Mouse (Mus musculus) ES-CJ7 (cell line): ENCODE measurements around the gene Hspb7.

Source experiments
- DNase-seq: peaks from one replicate; pipeline ENCODE4 v3.0.0; 2011; ENCODE audit warnings: low read depth, low spot score

Hspb7 gene

DNA sequence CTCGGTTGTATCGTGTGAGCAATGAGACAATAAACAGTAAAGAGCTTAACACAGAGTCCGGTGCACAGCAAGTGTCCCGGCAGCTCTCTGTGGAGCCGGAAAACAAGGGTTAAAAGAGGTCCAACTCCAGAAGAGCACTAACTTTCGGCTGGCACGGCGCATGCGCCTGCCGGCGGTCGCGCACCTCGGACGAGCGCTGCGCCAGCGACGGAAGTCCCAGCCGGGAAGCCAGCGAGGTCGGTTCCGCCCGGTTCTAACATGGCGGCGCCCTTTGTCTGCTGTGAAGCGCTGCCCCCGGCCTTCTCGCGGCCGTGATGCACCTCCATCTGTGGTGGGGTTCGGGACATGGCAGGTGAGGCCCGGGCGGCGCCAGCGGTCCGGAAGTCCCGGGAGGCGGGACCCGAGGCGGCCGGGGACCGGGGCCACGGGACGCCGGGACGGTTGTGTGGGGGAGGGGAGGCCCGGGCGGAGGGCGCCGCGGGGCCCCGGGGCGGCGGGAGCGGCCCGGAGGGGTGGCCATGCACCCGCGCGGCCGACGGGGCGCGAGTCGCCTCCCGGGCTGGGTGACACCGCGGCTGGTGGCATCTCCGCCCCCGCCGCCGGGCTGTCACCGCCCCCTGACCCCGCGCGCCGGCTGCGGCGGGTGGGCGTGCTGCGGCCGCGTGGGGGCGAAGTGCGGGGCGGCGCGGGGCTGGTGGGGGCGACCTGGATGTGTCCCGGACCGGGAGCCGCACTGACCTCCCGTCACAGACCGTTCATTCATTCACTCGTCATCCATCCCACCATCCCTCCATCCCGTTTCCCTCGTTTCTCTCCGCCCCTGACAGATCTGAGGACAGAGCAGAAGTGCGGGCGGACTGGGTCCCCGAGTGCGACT is 24.1 kb downstream of the Hspb7 start, which contains the start of gene Zbtb17:
Gene Zbtb17, plus strand, starts transcription at position 204 of the 877 bp plus-strand sequence.
- peak; percentile 88 for DNase-seq

DNA sequence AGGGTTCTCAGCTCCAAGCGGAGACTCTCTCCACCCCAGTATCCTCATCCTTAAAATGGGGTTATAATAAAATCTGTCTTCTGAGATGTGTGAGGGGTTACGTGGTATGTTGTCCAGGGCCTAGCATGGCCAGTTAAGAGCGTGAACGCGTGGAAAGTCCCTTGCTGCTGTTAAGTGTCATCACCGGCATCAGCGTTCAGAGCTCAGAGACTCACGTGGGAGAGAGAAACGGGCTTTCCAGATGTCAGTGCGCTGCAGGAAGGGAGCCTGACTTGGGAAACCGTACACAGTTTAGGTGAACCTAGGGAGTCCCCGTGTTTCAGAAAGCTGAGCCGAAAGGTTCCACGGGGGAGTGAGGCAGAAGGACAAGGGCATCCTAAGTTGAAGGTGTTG is 24.7 kb downstream of the Hspb7 start:
- no peak for DNase-seq

DNA sequence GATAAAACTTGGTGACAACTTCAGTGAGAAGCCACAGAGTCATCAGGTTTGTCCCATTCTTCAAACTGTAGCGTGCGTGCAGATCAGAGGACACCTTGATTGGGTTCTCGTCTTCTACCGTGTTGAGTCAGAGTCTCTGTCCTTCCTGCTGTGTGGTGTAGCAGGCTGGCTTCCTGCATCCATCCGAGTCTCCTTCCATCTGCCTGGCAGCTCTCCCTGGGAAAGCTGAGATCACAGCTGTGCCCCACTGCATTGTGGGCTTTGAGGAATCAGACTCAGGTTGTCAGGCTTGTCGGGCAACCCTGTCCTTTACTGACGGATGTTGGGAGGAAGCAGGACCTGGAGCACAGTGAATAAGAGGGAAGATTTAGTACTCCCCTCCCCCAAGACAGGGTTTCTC is 25.6 kb downstream of the Hspb7 start:
- no peak for DNase-seq

DNA sequence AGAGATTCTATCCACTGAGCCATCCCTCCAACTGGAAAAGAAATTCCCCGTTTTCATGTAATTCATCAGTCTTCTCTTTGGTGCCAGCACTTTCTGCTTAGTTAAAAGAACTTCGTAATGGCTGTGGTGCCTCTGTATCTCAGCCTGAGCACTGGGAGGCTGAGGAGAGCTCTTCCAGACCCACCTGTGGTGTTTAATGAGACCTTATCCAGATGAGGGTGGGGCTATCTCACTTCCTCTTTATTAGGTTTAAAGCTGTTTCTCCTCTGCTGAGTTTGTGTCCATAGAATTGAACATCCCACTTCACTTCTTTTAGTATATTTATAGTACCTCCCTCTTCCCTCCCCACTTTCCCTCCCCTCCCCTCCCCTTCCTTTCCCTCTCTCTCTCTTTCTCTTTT is 30.7 kb downstream of the Hspb7 start:
- no peak for DNase-seq

DNA sequence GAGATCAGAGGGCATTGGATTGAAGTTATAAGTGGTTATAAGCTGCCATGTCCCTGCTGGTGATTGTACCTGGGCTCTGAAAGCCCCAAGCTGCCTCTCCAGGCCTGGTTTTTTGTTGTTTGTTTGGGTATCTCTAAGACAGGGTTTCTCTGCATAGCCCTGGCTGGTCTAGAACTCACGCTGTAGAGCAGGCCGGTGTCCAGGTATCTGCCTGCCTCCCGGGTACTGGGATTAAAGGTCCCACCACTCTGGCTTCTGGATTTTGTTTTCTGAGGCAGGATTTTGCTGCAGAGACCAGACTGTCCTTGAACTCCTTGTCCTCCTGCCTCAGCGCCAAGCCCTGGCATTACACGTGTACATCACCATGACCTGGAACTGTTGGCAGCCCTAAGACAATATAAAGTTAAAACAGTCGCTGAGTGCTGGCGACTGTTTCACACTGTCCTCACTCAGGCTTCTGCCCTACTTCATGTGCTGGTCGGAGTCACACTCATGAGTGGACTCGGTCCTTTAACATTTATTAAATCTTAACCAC is 31.4 kb downstream of the Hspb7 start:
- no peak for DNase-seq

DNA sequence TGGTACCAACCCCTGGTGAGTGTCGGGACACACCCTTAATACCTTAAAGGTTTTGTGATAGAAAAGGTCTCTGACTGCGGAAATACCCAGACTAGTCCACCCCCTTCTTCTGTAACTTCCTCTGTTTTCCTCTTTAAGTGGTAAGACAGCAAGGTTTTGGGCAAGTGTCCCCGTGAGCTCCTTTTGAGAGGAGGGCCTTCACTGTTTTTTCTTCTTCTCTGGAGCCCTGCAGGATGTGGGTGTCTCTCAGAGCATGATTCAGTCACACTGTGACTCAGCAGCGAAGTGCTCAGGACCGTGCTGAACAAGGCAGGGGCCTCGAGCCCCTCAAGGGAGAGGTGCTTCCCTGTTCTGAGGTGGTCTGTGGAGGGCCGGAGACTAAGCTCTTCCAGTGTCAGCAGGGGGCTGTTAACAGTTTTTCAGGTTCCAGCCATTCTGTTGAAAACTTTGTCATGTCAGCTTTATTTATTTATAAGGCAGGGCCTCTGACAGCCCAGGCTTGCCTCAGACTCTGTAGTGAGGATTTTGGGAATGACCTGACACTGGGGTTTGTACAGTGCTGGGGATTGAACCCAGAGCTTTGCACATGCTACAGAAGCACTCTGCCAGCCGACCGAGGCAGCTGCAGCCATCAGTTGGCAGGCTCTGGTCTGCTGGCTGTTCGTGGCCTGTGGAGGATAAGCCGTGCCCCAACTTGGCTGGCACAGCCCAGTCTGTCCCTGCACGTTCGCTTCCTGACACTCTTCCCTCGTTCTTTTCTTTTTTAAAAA is 34.2 kb downstream of the Hspb7 start:
- DNase-seq, result no peak

DNA sequence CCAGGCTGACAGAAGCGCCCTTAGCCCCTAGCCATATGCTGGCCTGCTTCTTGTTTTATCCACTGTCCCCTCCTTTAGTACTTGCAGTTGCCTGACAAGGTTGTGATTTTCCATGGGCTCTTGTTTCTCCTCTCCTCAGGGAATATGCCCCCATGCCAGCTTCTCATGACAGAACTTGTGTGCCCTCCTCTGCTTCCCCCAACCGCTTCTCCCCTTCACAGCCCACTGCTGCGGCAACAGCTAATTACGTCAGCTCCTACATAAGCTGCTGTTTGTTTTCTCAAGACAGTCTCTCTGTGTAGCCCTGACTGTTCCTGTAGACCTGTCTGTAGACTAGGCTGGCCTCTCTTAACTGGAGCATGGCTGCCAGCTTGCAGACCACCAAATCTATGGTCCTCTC is 34.9 kb downstream of the Hspb7 start:
- no peak for DNase-seq

DNA sequence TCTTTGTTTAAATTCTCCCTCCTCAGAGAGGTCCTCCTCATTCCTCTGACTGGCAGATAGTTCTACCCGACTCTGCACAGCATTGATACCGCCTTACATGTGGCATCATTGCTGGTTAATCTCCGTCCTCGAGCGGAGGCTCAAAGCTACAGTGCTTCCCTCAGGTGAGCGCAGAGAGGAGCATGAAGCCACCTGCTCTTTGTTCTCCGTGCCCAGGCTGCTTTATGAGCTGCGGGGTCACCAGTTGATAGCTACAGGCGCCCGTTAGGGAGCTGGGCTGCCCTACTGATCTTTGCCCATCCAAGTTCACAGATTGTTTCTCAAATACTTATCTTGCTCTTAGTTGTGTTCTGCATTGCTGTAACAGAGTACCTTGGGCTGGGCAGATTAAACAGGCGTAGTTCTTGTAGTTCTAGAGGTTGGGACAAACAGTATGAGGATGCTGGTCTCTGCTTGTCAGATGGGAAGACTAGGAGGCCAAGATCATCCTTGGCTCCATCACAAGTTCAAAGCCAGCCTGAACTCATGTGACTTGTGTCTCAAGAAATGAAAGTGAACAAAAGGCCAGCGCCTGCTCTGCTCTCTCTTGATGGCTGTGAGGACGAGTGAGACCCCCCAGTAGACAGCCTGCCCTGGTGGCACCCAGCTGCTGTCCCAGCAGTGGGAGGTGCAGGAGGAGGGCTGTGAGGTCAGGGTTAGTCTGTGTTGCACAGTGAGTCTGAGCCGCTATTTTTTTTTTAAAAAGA is 35.8 kb downstream of the Hspb7 start:
- no peak for DNase-seq

DNA sequence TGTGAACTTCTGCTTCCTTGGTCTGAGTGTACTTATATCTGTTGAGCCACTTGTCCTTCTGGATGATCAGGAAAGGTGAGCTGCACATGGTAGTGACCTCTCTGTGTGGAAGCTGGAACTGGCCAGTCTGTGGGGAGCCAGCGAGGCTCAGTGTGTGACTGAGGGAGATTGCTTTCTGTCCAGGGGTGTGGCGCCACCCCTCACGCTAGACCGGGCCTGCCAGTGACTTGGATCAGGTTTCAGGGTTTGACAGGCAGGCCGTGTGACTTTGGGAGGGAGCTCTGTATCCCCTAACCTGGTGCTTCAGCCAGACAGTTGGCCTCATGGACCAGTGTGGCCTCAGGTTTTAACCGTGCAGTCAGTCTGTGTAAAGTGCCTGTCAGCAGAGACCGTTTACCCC is 37.7 kb downstream of the Hspb7 start:
- no peak for DNase-seq

DNA sequence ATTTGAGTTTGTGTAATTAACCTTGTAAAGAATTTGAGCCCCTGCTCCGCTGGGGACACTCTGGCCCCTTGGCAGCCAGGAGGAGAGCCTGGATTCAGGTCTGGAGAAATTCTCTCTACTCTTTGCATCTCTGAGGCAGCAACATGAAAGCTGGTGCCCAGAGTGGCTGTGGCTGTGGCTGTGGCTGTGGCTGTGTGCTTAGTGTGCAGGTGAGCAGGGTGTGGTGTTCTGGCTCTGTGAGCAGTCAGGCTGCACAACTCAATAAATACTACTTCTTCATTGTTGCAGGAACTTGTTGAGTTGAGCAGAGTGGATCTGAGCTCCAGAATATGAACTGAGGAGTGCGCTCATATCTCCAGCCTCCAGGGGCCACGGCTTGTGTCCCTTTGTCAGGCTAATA is 38.3 kb downstream of the Hspb7 start:
- DNase-seq, result no peak

DNA sequence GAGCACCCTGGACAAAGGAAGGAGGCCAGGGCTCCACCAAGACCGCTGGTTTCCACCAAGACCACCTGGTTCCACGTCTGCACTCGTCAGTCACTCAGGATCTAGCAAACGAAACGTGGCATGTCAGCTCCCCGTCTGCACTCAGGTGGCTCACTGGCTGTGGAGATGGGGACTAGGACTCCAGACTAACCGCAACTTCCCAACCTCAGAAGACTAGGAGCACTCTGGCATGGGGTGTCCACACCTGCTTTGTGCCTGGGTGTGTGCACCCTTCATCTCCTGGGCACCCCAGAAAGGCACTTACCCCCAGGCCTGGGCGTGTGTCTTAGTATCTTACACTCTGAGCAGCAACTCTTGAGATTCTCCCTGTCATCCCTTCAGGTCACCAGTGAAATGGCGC is 39.2 kb downstream of the Hspb7 start:
- no peak for DNase-seq

DNA sequence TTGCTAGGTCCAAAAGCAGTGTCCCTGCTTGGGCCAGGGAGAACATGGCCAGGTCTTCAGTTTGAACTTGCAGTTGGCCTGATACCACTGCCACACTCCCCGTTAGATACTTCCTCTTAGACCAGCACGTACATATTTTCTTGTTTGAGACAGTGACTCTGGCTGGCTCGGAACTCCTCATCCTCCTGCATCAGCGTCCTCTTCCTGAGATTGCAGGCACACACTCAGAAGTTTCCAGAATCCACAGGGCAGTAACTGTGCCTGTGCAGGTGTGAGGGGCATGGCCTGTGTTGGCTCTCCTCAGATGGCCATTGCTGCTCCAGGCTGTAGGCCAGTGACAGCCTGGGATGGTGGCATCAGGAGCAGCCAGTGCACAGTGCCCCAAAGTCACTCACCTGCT is 39.9 kb downstream of the Hspb7 start:
- no peak for DNase-seq

DNA sequence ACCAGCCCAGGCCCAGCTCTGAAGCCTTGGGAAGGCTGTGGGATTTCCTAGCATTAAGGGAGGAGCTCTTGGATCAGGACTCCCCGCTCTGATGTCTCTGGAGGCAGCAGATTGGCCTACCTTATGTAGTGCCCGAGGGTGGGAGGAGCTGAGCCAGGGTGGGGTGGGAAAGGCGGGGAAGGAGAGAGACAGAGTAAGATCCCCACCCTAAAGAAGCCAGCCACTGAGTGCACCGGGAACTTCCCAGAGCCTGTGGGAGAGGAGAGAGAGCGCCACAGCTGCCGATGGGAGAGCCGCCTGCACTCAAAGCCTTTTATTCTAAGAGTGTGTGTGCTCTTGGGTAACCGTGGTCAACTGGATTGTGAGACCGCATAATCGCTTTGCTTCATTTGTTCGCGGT is 40.5 kb downstream of the Hspb7 start:
- DNase-seq, result no peak

DNA sequence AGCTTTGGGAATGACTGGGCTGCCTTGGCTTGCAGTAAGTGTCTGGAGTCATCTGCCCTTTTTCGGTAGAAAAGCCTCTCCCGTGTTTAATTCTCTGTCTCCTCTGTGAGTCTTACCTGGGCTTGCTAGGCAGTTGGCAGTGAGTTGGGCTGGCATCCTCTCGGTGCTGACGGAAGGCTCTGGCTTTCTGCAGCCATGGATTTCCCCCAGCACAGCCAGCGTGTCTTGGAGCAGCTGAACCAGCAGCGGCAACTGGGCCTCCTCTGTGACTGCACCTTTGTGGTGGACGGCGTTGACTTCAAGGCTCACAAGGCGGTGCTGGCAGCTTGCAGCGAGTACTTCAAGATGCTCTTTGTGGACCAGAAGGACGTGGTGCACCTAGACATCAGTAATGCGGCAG is 41.0 kb downstream of the Hspb7 start:
- no peak for DNase-seq

DNA sequence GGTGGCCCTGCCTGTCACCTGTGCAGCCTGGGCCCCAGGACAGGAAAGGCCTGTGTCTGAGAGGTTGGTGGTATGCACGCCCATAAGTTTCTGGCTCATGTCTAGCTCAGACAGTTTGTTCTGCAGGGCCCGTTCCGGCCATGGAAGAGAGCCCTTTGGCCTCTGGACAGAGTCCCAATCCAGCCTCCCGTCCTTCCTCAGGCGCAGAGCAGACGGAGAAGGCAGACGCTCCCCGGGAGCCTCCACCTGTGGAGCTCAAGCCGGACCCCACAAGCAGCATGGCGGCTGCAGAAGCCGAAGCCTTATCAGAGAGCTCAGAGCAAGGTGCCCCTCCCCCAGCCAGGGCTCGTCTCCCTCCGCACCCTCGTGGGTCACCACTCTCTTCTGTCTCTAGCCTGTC is 42.9 kb downstream of the Hspb7 start:
- DNase-seq, result no peak

DNA sequence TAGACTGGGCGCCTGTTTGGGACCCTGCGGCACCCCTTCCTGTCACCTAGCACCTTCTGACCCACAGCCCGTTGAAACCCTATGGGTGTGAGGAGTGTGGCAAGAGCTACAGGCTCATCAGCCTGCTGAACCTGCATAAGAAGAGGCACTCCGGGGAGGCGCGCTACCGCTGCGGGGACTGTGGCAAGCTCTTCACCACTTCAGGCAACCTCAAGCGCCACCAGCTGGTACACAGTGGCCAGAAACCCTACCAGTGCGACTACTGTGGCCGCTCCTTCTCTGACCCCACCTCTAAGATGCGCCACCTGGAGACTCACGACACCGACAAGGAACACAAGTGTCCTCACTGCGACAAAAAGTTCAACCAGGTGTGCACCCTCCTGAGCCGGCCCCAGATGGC is 44.1 kb downstream of the Hspb7 start:
- DNase-seq, result peak; percentile 68

DNA sequence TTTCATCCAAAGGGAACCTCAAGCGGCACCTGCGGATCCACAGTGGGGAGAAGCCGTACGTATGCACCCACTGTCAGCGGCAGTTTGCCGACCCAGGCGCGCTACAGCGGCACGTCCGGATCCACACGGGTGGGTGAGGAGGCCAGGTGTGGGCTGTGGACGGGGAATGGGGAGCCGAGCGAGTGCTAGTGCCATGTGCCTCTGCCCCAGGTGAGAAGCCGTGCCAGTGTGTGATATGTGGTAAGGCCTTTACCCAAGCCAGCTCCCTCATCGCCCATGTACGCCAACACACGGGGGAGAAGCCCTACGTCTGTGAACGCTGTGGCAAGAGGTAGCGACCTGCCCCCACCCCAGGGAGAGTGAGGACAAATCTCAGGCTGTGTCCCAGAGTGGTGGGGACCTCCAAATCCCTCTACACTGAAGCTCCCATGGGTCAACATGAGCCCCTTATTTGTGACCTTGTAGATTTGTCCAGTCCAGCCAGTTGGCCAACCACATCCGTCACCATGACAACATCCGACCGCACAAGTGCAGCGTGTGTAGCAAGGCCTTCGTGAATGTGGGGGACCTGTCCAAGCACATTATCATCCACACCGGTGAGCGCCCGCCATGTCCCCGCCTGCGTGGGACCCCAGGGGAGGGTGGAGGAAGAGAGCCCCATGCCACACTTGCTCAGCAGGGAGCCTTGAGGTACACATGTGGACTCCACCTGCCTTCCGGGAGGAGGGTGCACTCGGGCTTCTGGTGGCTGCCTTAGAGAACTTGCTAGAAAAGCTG is 45.1 kb downstream of the Hspb7 start:
- DNase-seq, result no peak

DNA sequence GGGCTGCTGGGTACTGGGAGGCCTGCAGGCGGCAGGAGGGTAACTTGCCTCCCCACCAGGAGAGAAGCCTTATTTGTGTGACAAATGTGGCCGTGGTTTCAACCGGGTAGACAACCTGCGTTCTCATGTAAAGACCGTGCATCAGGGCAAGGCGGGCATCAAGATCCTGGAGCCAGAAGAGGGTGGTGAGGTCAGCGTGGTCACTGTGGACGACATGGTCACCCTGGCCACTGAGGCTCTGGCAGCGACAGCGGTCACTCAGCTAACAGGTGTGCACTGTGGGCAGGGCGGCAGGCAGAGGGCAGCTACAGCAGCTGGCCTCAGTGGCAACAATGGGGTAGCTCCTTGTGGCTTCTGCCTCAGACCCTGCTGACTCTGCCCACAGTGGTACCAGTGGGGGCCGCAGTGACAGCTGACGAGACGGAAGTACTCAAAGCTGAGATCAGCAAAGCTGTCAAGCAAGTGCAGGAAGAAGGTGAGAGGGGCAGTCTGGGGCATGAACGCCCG is 45.8 kb downstream of the Hspb7 start:
- no peak for DNase-seq

DNA sequence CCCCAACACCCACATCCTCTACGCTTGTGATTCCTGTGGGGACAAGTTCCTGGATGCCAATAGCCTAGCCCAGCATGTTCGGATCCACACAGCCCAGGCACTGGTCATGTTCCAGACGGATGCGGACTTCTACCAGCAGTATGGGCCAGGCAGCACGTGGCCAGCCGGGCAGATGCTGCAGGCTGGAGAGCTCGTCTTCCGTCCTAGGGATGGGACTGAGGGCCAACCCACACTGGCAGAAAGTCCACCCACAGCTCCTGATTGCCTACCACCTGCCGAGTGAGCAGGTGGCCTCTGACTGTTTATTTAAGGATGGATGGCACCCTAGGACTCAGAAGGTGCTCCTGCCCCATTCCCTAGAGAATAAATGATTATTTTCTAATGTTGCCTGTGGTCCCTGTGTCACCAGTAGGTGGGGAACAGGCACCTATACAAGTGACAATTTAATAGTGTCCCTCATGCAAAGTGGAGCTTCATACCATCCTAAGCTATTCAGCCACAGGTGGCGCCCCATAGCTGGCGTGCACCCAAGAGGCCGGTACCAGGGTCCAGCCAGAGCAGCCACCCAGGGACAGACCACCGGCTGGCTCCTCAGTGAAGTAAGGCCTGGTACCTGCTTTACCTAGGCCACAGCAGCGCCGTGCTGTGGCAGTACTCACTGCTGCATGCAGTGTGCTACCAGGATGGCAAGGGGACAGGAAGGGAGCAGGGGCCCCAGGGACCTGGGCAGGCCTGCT is 46.4 kb downstream of the Hspb7 start:
- no peak for DNase-seq

DNA sequence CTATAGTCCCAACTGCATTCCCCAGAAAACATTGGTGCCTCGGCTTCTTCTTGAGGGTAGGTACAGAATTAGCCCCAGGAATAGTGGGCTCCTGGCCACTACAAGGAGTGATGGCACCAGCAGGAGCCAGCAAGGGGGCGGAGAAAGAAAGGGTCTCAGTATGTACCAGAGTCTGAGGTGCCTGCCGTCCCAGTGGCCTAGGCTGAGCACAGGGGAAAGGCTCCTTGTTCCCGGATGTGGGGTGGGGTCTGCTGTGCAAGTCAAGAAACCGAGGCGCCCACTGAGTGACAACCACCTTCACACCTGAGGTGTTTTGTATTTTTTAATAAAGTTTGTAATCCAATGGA is 47.0 kb downstream of the Hspb7 start:
- no peak for DNase-seq
